Mouse (Mus musculus) layer of hippocampus, postnatal 14 days (tissue): ENCODE measurements around the gene Fut1. TPM values are rescaled to one million over a fixed set of nuclear protein-coding genes. Genes with fewer than 3 reads are reported as not detected.
A peak's percentile ranks its signal among the peaks of the same experiment; 100 is the strongest.
"Not testable (repeated sequence)": the region's sequence is repeated elsewhere in the genome, so short reads cannot be mapped to it uniquely, and the experiment has no call there.

Experiments
- DNase-seq, 2 experiments: peaks; one replicate each; pipeline ENCODE4 v3.0.0; 2021 to 2022; ENCODE audit warnings: low spot score in 2 of 2, mixed read lengths in 1 of 2
- total RNA-seq, 2 experiments: library from RNA; stranded (reverse); gene quantifications; 2 replicates each; pipeline ENCODE4 v1.2.3; 2021

Fut1 gene
- total RNA-seq, 2 experiments from 2014 or later, result not detected

DNA sequence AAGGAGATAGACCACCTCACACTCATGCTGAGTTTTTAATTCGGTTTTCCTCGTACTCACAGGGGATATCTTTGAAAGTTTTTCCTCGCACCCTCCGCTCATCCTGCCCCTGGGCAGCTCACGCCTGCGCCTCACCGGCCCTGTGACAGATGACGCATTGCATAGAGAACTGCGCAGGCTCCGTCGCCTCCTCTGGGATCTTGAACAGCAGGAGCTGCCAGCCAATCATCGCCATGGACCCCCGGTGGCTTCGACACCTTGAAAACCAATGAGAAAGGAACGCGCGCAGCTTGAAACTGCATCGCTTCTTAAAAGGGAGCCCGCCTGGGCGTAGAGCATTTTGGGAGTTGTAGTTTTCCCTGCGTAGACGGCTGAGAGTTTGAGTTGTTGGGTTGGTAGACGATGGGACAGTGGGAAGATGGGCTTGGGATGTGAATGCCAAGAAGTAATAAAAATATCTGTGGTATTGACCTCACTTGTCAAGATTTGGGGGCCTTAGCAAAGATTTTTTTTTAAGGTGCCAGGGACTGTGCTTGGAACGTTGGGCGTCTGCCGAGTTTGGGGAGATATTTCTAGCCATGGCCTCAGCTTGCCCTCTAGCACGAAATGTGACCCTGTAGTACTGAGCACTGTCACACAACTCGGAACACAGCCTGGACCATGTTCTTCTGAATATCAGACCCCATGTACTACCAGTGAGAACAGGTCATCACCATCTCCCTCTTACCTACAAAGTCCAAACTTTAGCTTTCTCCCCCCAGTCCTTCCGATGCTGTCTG, 21.7 kb downstream of the Fut1 start:
- DNase-seq, result peak; percentile 90 to 97

DNA sequence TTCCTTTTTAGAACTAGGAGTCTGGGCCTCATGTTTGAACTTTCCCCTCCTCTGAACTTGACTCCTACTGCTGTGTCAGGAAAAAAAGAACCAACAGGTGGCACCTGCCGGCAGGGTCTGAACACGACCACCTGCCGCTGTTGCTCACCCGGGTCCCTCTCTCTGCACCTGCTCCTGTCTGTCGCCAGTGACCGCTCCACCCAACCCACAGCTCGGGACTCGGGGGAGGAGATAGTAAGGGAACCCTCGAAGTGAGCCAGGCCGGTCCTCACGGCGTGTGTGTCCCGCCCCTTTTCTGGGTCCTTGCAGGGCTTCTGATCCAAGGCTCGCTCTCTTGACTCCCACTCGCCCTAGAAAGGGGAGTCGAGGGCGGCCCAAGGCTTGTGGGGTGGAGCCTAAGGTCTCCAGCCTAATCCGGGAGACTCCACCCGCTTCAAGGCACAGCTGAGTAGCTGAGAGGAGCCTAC, 22.5 kb downstream of the Fut1 start, which contains the start of gene Mamstr:
Gene Mamstr (plus strand): TSS at position 417 of the 467 bp plus-strand sequence.
- DNase-seq, result no peak

- no peak for DNase-seq
Observed at GRCm38 (mm10) chr7:45640191-45640957, 23.3 kb downstream of the Fut1 start.

GRCm38 (mm10) chr7:45641391-45642040, 24.4 kb downstream of the Fut1 start:
- DNase-seq, result no peak

DNA sequence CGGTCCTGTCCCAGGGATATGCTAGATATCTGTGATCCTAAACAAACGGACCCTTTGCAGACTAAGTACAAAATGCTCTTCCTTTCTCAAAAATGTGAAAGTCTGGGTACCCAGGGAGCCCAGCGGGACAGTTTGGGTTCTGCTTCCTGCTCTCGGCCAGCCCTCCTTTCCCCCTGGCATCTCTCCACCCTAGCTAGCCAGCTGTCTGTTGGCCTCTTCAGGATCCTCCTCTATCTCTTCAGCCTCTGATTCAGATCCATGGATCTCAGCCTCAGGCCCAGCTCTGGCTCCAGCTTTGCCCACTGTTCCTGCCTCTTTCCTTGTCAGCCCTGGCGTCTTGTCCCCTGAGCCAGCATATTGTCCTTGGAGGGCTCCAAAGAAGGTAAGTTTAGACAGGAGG, 25.0 kb downstream of the Fut1 start:
- DNase-seq, result no peak

- no peak for DNase-seq
Observed at GRCm38 (mm10) chr7:45642503-45643255, 25.6 kb downstream of the Fut1 start.

GRCm38 (mm10) chr7:45643441-45644178, 26.5 kb downstream of the Fut1 start:
- DNase-seq, result peak; percentile 88 to 94

- DNase-seq, result peak; percentile 49 to 50
Observed at GRCm38 (mm10) chr7:45644183-45644582, 27.1 kb downstream of the Fut1 start.

DNA sequence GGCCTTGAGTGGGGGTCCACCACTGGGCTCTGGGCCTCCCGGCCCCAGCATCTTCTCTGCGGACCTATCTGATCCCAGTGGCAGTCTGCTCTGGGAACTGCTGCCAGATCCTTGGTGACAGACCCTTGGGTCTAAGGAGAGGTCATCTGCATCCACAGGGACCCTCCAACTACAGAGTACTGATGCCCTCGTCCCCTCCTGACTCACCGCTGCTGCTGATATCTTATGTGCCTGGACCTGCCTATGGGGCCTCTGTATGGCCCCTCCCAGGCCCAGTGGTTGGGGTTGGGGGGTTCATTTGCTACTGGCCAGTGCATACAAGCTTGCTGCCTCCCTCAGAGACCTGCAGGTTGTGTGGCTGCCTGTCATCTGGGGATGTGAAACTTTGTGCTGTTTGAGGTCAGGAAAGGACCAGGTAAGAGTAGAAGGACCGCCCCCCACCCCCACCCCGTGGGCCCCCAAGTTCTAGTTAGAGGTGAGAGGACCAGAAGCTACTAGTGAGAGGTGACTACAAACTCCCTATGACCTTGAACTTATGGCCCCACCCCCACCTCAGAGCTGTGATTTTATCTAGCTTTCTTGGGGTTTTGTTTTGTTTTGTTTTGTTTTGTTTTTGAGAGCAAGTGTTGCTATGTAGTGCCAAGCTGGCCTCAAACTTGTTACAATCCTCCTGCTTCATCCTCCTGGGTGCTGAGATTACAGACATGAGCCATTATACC, 27.9 kb downstream of the Fut1 start:
- no peak for DNase-seq

- no peak for DNase-seq
Observed at GRCm38 (mm10) chr7:45645591-45645971, 28.5 kb downstream of the Fut1 start.

GRCm38 (mm10) chr7:45646671-45647070, 29.6 kb downstream of the Fut1 start:
- no peak for DNase-seq

DNA sequence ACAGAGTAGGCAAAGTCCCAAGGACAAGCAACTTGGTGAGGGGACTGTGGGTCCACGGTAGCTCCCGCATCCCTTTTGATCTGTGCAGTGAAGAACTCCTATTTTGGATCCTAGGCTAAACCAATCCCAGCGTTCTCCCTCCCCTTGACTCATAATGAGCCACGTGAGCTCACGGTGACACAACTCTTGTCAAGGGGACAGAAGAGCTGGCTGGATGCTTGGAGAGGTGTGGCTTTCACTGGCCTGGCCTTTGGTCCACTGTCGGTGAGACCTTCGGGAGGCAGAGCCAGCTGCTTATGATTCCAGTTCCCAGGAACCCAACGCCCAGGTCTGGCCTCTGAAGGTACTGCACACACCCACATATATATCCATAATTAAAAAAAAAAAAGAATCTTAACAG, 32.3 kb downstream of the Fut1 start:
- no peak for DNase-seq

- not testable (repeated sequence) for DNase-seq
Observed at GRCm38 (mm10) chr7:45650484-45650883, 33.4 kb downstream of the Fut1 start.

- no peak for DNase-seq
Observed at GRCm38 (mm10) chr7:45654424-45655047, 37.4 kb downstream of the Fut1 start.

DNA sequence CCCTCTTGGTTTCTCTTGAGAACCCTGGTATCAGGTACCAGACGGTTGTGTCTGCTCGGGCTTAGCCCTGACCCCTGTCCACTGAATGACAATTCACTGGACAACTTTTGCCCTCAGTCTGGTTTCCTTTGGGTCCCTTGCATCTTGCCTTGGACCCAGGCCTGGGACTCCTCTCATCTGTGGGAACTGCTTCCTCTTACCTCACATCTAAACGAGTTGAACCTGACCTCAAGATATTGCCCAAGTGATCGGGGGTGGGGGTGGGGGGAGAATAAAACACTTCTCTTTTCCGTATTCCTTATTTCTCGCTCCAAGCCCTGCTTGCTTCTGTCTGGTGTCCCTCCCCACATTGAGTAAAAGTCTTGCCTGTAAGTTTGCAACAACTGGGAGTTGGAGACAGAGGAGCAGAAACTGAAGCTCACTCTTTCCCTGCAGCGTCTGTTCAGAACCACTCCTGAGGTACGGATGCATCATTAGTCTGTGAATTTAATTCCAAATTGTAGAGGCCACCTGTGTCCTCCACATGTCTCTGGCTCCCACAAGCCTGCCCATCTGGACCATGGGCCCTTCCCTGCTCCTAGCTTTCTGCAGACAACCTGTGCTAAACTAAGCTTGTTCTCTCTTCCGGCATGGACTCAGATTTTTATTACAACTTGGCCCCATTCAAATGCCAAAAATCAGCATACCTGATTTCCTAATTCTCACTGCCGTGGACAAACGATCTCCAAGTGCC, 43.8 kb downstream of the Fut1 start:
- DNase-seq, result no peak

- not testable (repeated sequence) for DNase-seq
Observed at GRCm38 (mm10) chr7:45661702-45662101, 44.6 kb downstream of the Fut1 start.

DNA sequence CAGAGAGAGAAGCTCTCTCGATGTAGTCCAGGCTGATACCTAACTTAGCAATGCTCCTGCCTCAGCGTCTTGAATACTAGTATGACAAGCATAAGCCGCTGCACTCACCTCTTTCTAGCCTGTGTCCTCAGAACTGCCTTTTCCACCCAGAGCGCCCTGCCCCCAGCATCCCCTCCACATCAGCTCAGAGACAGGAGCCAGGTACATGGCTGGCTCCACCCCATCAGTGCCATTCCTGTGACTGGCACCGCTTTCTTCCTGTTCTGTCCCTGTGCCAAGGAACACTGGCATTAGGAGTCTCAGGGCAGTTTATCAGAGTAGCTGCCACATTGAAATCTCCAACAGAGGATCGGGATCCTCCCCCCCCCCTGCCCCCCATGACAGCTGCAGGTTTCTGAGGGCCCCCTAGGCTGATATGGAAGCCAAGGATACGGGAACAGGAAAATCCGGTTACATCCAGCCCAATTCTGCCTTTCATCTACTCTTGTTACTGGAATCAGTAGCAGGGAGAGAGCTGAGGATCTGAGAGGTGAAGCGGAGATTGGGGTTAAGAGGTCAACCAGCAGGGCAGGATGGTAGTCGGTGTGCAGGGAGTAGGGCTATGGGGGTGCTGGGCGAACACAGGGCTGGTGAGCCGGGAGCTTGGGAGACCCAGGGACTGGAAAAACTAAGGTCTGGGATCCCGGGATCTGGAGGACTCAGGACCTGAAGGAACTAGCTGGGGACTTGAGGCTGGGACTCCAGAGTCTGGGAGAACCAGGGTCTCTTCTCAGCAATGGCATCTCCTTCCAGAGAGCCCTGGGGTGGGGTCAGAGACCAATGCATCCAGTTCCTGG, 48.4 kb downstream of the Fut1 start:
- no peak for DNase-seq

- no peak for DNase-seq
Observed at GRCm38 (mm10) chr7:45666161-45666560, 49.1 kb downstream of the Fut1 start, which contains the start of gene Fut2. Fut2 (minus strand) TSS chr7:45666394.
